Mouse (Mus musculus): ENCODE measurements at regions not wholly inside any gene's neighbourhood (a gene's known extent, or its start where the extent isn't known, plus 50 kb on each side); places are given as distances from the start of the nearest gene placed in this dataset.

GRCm38 (mm10) chr3:143173971-143174370, 292.2 kb upstream of the Pkn2 start:
- no peak for DNase-seq (ENCODE audit: low spot score)

GRCm38 (mm10) chr3:143162444-143162843, 280.6 kb upstream of the Pkn2 start:
- no peak for DNase-seq (ENCODE audit: low spot score)

- DNase-seq (ENCODE audit: low spot score) = no peak
Measured at GRCm38 (mm10) chr3:143161993-143162392, 280.2 kb upstream of the Pkn2 start.

GRCm38 (mm10) chr3:143158568-143158967, 276.8 kb upstream of the Pkn2 start:
- DNase-seq (ENCODE audit: low spot score) = no peak

GRCm38 (mm10) chr3:143156733-143157524, 275.1 kb upstream of the Pkn2 start:
- no peak for DNase-seq (ENCODE audit: low spot score)

GRCm38 (mm10) chr3:143156174-143156573, 274.4 kb upstream of the Pkn2 start:
- DNase-seq (ENCODE audit: low spot score) = no peak

- no peak for DNase-seq (ENCODE audit: low spot score)
Measured at GRCm38 (mm10) chr3:143155556-143155955, 273.8 kb upstream of the Pkn2 start.

GRCm38 (mm10) chr3:143147471-143147870, 265.7 kb upstream of the Pkn2 start:
- DNase-seq (ENCODE audit: low spot score) = no peak

GRCm38 (mm10) chr3:143138952-143139351, 257.1 kb upstream of the Pkn2 start:
- no peak for DNase-seq (ENCODE audit: low spot score)

- no peak for DNase-seq (ENCODE audit: low spot score)
Measured at GRCm38 (mm10) chr3:143134528-143134927, 252.7 kb upstream of the Pkn2 start.

GRCm38 (mm10) chr3:143107733-143108291, 226.0 kb upstream of the Pkn2 start:
- no peak for DNase-seq (ENCODE audit: low spot score)

GRCm38 (mm10) chr3:143104734-143105133, 222.9 kb upstream of the Pkn2 start:
- no peak for DNase-seq (ENCODE audit: low spot score)

GRCm38 (mm10) chr3:143103333-143103732, 221.5 kb upstream of the Pkn2 start:
- no peak for DNase-seq (ENCODE audit: low spot score)

- no peak for DNase-seq (ENCODE audit: low spot score)
Measured at GRCm38 (mm10) chr3:143100810-143101645, 219.2 kb upstream of the Pkn2 start.

- no peak for DNase-seq (ENCODE audit: low spot score)
Measured at GRCm38 (mm10) chr3:143100203-143100602, 218.4 kb upstream of the Pkn2 start.

GRCm38 (mm10) chr3:143092206-143092605, 210.4 kb upstream of the Pkn2 start:
- no peak for DNase-seq (ENCODE audit: low spot score)

- no peak for DNase-seq (ENCODE audit: low spot score)
Measured at GRCm38 (mm10) chr3:143090886-143091285, 209.1 kb upstream of the Pkn2 start.

- DNase-seq (ENCODE audit: low spot score) = no peak
Measured at GRCm38 (mm10) chr3:143090316-143090715, 208.5 kb upstream of the Pkn2 start.

- DNase-seq (ENCODE audit: low spot score) = no peak
Measured at GRCm38 (mm10) chr3:143087786-143088185, 206.0 kb upstream of the Pkn2 start.

- no peak for DNase-seq (ENCODE audit: low spot score)
Measured at GRCm38 (mm10) chr3:143078310-143078709, 196.5 kb upstream of the Pkn2 start.

- no peak for DNase-seq (ENCODE audit: low spot score)
Measured at GRCm38 (mm10) chr3:143071839-143072373, 190.1 kb upstream of the Pkn2 start.

- DNase-seq (ENCODE audit: low spot score) = no peak
Measured at GRCm38 (mm10) chr3:143054858-143055257, 173.1 kb upstream of the Pkn2 start.
